Mouse (Mus musculus): ENCODE results near the gene Eno3.

Eno3 gene

GRCm38 (mm10) chr11:70656964-70657363 is at the start of gene Eno3:
Eno3 (plus strand) TSS chr11:70657202.
- DNase-seq (ENCODE audit: low spot score in 2 of 2) = no peak

- no peak for DNase-seq (ENCODE audit: low spot score in 2 of 2)
These were observed 49.4 kb upstream of the Eno3 start for GRCm38 (mm10) chr11:70607611-70608010.

GRCm38 (mm10) chr11:70608381-70609066 is 48.5 kb upstream of the Eno3 start:
- DNase-seq (ENCODE audit: low spot score in 2 of 2) = no peak

- DNase-seq (ENCODE audit: low spot score in 2 of 2) = no peak
These were observed 46.2 kb upstream of the Eno3 start for GRCm38 (mm10) chr11:70610752-70611151.

GRCm38 (mm10) chr11:70612505-70612904 is 44.5 kb upstream of the Eno3 start:
- no peak for DNase-seq (ENCODE audit: low spot score in 2 of 2)

- no peak for DNase-seq (ENCODE audit: low spot score in 2 of 2)
These were observed 41.9 kb upstream of the Eno3 start for GRCm38 (mm10) chr11:70615074-70615473.

- no peak for DNase-seq (ENCODE audit: low spot score in 2 of 2)
These were observed 41.4 kb upstream of the Eno3 start, which contains the start of gene 4930544D05Rik for GRCm38 (mm10) chr11:70615516-70616093. 4930544D05Rik (plus strand) TSS chr11:70615848.

GRCm38 (mm10) chr11:70619101-70619500 is 37.9 kb upstream of the Eno3 start, which contains the start of gene Chrne:
Chrne (minus strand) TSS chr11:70619216.
- no peak for DNase-seq (ENCODE audit: low spot score in 2 of 2)

GRCm38 (mm10) chr11:70621972-70622814 is 34.8 kb upstream of the Eno3 start:
- no peak for DNase-seq (ENCODE audit: low spot score in 2 of 2)

GRCm38 (mm10) chr11:70623053-70623742 is 33.8 kb upstream of the Eno3 start:
- DNase-seq (ENCODE audit: low spot score in 2 of 2) = no peak

GRCm38 (mm10) chr11:70625473-70625872 is 31.5 kb upstream of the Eno3 start:
- peak in 1 of 2 experiments; percentile 50 for DNase-seq (ENCODE audit: low spot score in 2 of 2)

- DNase-seq (ENCODE audit: low spot score in 2 of 2) = no peak
These were observed 30.1 kb upstream of the Eno3 start for GRCm38 (mm10) chr11:70626877-70627276.

- no peak for DNase-seq (ENCODE audit: low spot score in 2 of 2)
These were observed 28.6 kb upstream of the Eno3 start for GRCm38 (mm10) chr11:70628431-70628830.

GRCm38 (mm10) chr11:70629557-70629956 is 27.4 kb upstream of the Eno3 start:
- no peak for DNase-seq (ENCODE audit: low spot score in 2 of 2)

GRCm38 (mm10) chr11:70630129-70630528 is 26.9 kb upstream of the Eno3 start:
- DNase-seq (ENCODE audit: low spot score in 2 of 2) = no peak

GRCm38 (mm10) chr11:70635601-70636000 is 21.4 kb upstream of the Eno3 start:
- DNase-seq (ENCODE audit: low spot score in 2 of 2) = no peak

GRCm38 (mm10) chr11:70637764-70638163 is 19.2 kb upstream of the Eno3 start:
- no peak for DNase-seq (ENCODE audit: low spot score in 2 of 2)

GRCm38 (mm10) chr11:70638293-70638692 is 18.7 kb upstream of the Eno3 start:
- no peak for DNase-seq (ENCODE audit: low spot score in 2 of 2)

GRCm38 (mm10) chr11:70638714-70639278 is 18.2 kb upstream of the Eno3 start, which contains the start of gene Gp1ba:
Gp1ba (plus strand) TSS chr11:70639122.
- DNase-seq (ENCODE audit: low spot score in 2 of 2) = no peak

- DNase-seq (ENCODE audit: low spot score in 2 of 2) = no peak
These were observed 17.0 kb upstream of the Eno3 start for GRCm38 (mm10) chr11:70639976-70640375.

GRCm38 (mm10) chr11:70641241-70641640 is 15.8 kb upstream of the Eno3 start:
- DNase-seq (ENCODE audit: low spot score in 2 of 2) = no peak
